In genomic region chr5:115569308-115569707, GRCm38 (mm10) we compare ENCODE assay signal across 12 mouse cellular contexts. TPM values are rescaled to one million over a fixed set of nuclear protein-coding genes. Genes with fewer than 3 reads are reported as not detected.
DNase-seq lines count a peak whose midpoint lies in the region; ATAC-seq and TF ChIP-seq lines count a peak whose summit lies in the region.
"Had no signal": no experiment of that assay in that cellular context is flagged by ENCODE, and none has a peak within 500 bp of the region (broad histone marks: within the 10 kb centered on the region; RNA-seq: fewer than 3 reads in every experiment).

No protein-coding gene starts in this region.

- H3K4me3 ChIP-seq in kidney, embryonic 15.5 days (replicated peaks), result no peak overlapping the region
- H3K4me3 ChIP-seq in E14TG2a.4 (replicated peaks; ENCODE audit: low read length), result peak overlapping the region; percentile 51
- H3K4me3 ChIP-seq in liver, embryonic 11.5 days (ENCODE audit: low read depth, low read length), result no peak overlapping the region

- DNase-seq in heart, adult 11 months, result peak; percentile 88
- no peak for DNase-seq in heart, postnatal 25 days (ENCODE audit: low spot score)
- no peak for DNase-seq in kidney, adult 18-20 months
- DNase-seq in liver, embryonic 11.5 days (ENCODE audit: low spot score), result no peak
- no peak for DNase-seq in frontal cortex, postnatal 36 days (ENCODE audit: low spot score in 2 of 2)
- DNase-seq: cerebellum, adult 9-10 months; lung, adult 2 months; thymus, postnatal 25 days had no signal

- no peak for TF ChIP-seq CTCF in E14TG2a.4 (conservative IDR thresholded peaks at IDR 0.05; ENCODE audit: low read length)

- peaks cover 34% of the 10 kb centered on the region for H3K36me3 ChIP-seq in kidney, embryonic 15.5 days
- H3K36me3 ChIP-seq in E14TG2a.4 (ENCODE audit: insufficient read depth, low read length), result peaks cover 36% of the 10 kb centered on the region
- peaks cover 23% of the 10 kb centered on the region for H3K36me3 ChIP-seq in liver, embryonic 11.5 days (ENCODE audit: control insufficient read depth, insufficient read depth, low read length)

- intact Hi-C loops in heart, postnatal 25 days (cut with DNase I), result no loop called here

- peak overlapping the region; percentile 87 for H3K27ac ChIP-seq in kidney, embryonic 15.5 days
- peak overlapping the region; percentile 62 for H3K27ac ChIP-seq in liver, embryonic 11.5 days (ENCODE audit: low read depth, low read length)
- H3K27ac ChIP-seq: hindbrain, embryonic 14.5 days had no signal

- WGBS in kidney, embryonic 15.5 days, result 56% methylated on average over 11 of the region's 11 CpGs
- whole genome bisulfite sequencing in liver, embryonic 11.5 days, result 69% methylated on average over 11 of the region's 11 CpGs

- peak overlapping the region; percentile 32; the same call in 1 of the 2 replicates for H3K4me2 ChIP-seq in kidney, embryonic 15.5 days
- H3K4me2 ChIP-seq in liver, embryonic 11.5 days, result peak overlapping the region; percentile 25; the same call in 1 of the 2 replicates
- H3K4me2 ChIP-seq: hindbrain, embryonic 14.5 days had no signal

- H3K9ac ChIP-seq in kidney, embryonic 15.5 days, result no peak overlapping the region
- H3K9ac ChIP-seq in liver, embryonic 11.5 days (ENCODE audit: low read depth, low read length), result no peak overlapping the region
- H3K9ac ChIP-seq: hindbrain, embryonic 14.5 days had no signal

- H3K27me3 ChIP-seq in kidney, embryonic 15.5 days, result no peaks in the 10 kb centered on the region
- H3K27me3 ChIP-seq in E14TG2a.4 (ENCODE audit: insufficient read depth, low read length), result no peaks in the 10 kb centered on the region
- H3K27me3 ChIP-seq in liver, embryonic 11.5 days (replicated peaks; ENCODE audit: control insufficient read depth, insufficient read depth, low read length), result no peaks in the 10 kb centered on the region

- H3K4me1 ChIP-seq in kidney, embryonic 15.5 days, result peaks cover 80% of the 10 kb centered on the region
- H3K4me1 ChIP-seq in E14TG2a.4 (replicated peaks; ENCODE audit: low read depth, low read length), result peaks cover 80% of the 10 kb centered on the region
- peaks cover 17% of the 10 kb centered on the region for H3K4me1 ChIP-seq in liver, embryonic 11.5 days (replicated peaks; ENCODE audit: control insufficient read depth, insufficient read depth, low read length)

- no peak for ATAC-seq in kidney, embryonic 15.5 days (replicated peaks; ENCODE audit: low FRiP score)
- no peak for ATAC-seq in liver, embryonic 11.5 days (replicated peaks; ENCODE audit: low FRiP score)
- ATAC-seq in cerebellum, adult (ENCODE audit: insufficient number of reproducible peaks, low FRiP score, low TSS enrichment), result no peak

- H3K9me3 ChIP-seq in kidney, embryonic 15.5 days (replicated peaks), result no peaks in the 10 kb centered on the region
- no peaks in the 10 kb centered on the region for H3K9me3 ChIP-seq in E14TG2a.4 (ENCODE audit: low read length)
- H3K9me3 ChIP-seq in liver, embryonic 11.5 days (ENCODE audit: control insufficient read depth, low read length), result no peaks in the 10 kb centered on the region

RNA-seq across cellular contexts. Expression of gene Gcn1l1, which starts 4.3 kb away (rescaled TPM):
- total RNA-seq in heart, postnatal 25 days (2021), result 10 to 100 TPM; 38.4 to 42.8 TPM
- polyA plus RNA-seq in kidney, embryonic 15.5 days (2015; fragmentation: Nextera tagmentation; extraction: Ambion mirVana), result 44.3 and 49.3 TPM in 2 replicates
- polyA plus RNA-seq in liver, embryonic 11.5 days (2014; fragmentation: Nextera tagmentation; extraction: Ambion mirVana), result 51.0 and 55.6 TPM in 2 replicates

RNA-seq across cellular contexts. Expression of gene Rplp0, which starts 10.0 kb away (rescaled TPM):
- total RNA-seq in heart, postnatal 25 days (2021), result 100 to 1,000 TPM; 651 to 667 TPM
- polyA plus RNA-seq in kidney, embryonic 15.5 days (2015; fragmentation: Nextera tagmentation; extraction: Ambion mirVana), result 1,539 and 1,600 TPM in 2 replicates
- polyA plus RNA-seq in liver, embryonic 11.5 days (2014; fragmentation: Nextera tagmentation; extraction: Ambion mirVana), result 2,436 and 2,466 TPM in 2 replicates
